Mouse (Mus musculus) liver (tissue): Measurements from ENCODE around the gene Tmem139.

ENCODE experiments used
- DNase-seq: peaks from one replicate; pipeline ENCODE4 v3.0.0-alpha.2; 2020; ENCODE audit warnings: mixed read lengths

Gene Tmem139

DNA sequence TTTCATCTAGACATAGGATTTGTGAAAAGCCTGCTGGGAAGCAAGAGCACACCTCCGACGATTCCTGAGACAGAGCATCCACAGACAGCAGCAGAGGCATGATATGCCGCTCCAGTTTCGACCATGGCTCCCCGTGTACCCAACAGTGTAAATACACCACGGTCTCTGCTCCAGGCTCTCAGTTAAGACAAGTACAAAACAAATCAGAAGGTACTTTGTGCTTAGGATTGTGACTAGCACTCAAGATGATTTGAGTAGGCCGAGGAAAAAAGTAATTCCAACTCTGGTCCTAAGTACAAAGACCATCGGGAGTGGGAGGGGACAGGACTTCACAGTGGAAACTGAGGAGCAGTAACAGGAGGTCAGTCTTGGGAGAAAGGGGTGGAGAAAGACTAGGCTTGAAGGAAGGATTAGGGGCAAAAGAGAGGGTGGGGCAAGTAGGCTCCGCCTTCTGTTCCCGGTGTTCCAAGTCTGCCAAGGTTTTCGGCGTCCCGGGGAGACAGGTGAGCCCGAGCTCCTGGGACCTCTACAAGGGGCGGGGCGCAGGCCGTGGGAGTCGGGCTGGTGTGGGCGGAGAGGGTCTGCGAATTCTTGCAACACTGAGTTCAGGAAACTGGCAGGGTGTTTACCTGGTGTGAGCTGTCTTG is at the start of gene Tmem139:
Tmem139 (plus strand) TSS at position 447 of the 647 bp plus-strand sequence.
- no peak for DNase-seq

- no peak for DNase-seq
These were observed 46.7 kb upstream of the Tmem139 start, which contains the start of gene Tas2r144 for GRCm38 (mm10) chr6:42215028-42215427. Gene Tas2r144, plus strand, starts transcription at chr6:42215328.

GRCm38 (mm10) chr6:42222286-42222685 is 39.5 kb upstream of the Tmem139 start:
- DNase-seq = no peak

- no peak for DNase-seq
These were observed 36.7 kb upstream of the Tmem139 start for GRCm38 (mm10) chr6:42225046-42225445.

DNA sequence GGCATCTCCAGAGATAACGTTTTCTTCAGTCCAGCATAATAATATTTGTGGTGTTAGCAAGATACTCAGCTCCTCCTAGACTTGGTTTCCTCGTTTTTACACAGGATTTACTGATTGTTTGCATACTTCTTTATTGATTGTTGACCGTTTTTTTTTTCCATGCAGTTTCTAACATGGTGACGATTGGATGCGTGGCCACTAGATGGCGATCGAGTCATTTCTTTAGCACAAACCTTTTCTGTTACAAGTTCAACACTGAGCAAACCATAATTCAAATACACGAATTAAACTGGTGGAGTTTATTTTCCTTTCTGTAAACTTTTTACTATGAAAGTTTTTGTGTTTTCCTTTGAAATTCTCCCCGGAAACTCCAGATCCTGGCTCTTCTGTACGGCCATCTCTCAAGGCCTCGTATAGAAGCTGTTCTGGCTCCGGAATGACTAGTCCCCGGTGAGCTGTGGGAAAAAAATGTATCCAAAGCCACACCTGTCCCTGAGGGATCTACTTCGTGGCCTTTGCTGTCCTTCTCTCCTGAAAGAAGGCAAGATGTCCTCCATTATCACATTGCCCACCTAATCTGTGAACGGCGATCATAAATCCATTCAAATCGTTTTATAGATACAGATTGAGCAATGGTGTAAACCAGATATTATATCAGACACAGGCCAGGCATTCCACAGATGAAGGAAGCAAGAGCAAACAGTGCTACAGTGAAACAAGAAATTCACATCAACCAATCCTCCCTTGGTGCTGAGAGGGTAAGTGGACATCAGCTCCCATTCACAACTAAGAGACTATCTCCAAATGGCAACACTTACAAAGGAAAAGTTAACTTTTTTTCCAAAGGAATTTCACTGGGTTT is 34.3 kb upstream of the Tmem139 start:
- DNase-seq = peak; percentile 65

- DNase-seq = no peak
These were observed 32.2 kb upstream of the Tmem139 start for GRCm38 (mm10) chr6:42229610-42230009.

- no peak for DNase-seq
These were observed 30.6 kb upstream of the Tmem139 start for GRCm38 (mm10) chr6:42231191-42231590.

- DNase-seq = no peak
These were observed 24.4 kb upstream of the Tmem139 start for GRCm38 (mm10) chr6:42237276-42237805.

- no peak for DNase-seq
These were observed 20.3 kb upstream of the Tmem139 start for GRCm38 (mm10) chr6:42241311-42242045.

DNA sequence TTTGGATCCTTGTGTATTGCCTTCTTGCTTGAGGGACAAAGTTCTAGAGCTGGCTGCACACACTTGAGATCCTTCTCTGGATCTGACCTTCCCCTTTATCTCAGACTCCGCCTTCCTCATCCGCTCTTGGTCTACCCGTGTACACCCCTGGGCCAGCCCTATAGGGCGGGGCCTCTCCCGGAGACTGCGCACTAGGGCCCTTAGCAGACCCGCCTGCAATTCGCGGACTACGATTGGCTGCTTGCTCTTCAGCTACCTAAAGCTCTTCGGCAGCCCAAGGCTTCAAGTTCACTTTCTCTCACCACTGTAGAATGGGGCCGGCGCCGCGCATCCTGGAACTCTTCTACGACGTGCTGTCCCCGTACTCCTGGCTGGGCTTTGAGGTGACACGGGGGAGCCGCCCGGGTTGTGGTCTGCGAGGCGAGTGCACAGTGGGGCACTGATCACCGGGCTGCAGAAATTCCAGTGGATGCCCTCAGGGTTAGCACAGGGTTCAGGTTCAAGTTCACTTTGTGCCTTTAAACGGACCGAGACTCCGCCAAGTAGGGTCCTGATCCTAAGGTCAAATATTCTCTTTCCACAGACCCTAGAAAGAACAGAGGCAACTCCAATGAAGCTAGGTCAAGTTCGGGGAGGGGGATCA is 15.9 kb upstream of the Tmem139 start, which contains the start of gene Gstk1:
Gstk1 (plus strand) TSS at position 225 of the 643 bp plus-strand sequence.
- peak; percentile 91 for DNase-seq

DNA sequence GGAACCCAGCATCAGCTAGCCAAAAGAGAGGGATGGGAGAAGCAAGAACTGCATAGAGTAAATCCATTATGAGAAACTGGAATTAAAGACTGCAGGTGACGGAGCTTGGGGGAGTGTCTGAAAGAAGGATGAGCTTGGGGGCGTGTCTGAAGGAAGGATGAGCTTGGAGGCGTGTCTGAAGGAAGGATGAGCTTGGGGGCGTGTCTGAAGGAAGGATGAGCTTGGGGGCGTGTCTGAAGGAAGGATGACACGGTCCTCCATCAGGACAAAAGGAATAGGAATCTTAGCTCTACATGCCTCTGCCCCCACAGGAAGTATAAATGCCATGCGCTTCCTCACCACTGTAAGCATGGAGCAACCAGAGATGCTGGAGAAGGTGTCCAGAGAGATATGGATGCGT is 14.6 kb upstream of the Tmem139 start:
- peak; percentile 47 for DNase-seq

GRCm38 (mm10) chr6:42247981-42248380 is 13.8 kb upstream of the Tmem139 start:
- DNase-seq = no peak

- DNase-seq = no peak
These were observed 10.0 kb upstream of the Tmem139 start for GRCm38 (mm10) chr6:42251791-42252190.

DNA sequence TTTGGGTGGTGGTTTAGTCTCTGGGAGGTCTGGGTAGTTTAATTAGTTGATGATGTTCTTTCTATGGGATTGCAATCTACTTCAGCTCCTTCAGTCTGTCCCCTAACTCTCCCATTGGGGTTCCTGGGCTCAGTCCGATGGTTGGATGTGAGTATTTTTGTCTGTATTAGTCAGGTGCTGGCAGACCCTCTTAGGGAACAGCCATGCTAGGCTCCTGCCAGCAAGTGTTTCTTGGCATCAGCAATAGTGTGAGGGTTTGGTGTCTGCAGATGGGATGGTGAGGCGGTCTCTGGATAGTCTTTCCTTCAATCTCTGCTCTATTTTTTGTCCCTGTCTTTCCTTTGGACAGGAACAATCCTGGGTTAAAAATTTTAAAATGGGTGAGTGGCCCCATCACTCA is 8.7 kb upstream of the Tmem139 start:
- DNase-seq = no peak

GRCm38 (mm10) chr6:42257303-42257863 is 4.4 kb upstream of the Tmem139 start:
- DNase-seq = peak; percentile 78

GRCm38 (mm10) chr6:42260430-42260829 is 1.3 kb upstream of the Tmem139 start:
- no peak for DNase-seq

- DNase-seq = peak; percentile 98
These were observed 3.0 kb downstream of the Tmem139 start, which contains the start of gene Casp2 for GRCm38 (mm10) chr6:42264626-42265312. Gene Casp2, plus strand, starts transcription at chr6:42264985.

DNA sequence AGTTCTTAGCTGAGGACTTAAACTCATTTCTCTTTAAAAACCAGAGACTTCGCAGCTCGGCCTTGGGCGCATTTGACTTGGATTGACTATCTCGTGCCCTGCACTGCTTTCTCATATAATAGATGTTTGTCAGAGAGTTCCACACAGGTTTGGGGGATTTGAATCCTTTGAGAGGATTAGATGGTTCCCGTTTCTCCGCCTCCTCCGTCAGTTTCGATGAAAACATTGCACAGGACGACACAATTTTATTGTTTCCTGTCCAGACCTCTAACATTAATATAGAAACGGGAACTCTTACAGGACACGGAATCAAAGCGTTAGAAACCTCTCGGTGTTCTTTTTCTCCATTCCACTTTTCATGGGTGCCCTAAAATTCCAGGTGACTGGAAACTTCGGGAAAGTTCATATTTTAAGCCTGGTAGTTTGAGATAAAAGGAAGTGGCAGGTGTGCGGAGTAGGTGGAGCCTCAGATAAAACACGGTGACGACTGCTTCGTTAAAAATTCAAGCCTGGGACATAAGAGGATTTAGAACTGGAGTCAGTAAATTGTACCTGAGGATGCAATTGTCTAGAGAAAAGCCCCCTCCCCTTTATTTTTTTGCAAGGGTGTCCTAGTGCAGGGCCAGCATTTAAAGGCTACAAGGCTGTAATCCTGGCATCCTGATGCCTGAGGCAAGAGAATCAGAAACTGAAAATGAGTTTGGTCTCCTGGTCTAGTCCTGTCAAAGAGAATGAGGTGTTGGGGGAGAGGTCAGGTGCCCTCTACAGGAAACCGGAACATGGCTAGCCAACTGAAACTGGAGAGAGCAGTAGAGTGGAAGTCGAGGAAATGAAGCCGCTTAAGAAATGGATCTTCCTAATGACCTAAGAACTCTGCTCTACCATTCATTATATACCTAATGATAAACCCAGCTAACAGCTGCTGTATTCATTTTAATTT is 3.9 kb downstream of the Tmem139 start:
- peak; percentile 55 for DNase-seq

GRCm38 (mm10) chr6:42270817-42271216 is 9.0 kb downstream of the Tmem139 start:
- no peak for DNase-seq

DNA sequence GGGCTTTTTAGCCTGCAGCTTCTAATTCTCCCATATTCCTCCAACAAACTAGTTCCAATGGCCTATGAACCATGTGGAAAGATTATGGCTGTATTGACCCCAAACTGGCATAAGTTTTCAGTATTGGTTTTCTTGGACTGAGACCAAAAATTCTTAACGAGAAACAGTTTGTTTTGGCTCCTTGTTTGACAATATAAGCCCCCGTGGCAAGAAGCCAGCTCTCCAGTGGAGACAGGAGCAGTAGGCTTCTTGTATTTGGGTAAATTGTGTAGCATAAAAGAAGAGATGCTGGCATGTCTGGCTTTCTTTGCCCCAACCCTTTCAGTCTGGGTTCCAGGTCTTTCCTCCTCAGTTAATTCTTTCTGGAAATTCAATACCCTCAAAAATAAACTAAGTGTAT is 14.4 kb downstream of the Tmem139 start:
- DNase-seq = no peak
